Mouse (Mus musculus): ENCODE data around the gene Fbxl14. TPM values are rescaled to one million over a fixed set of nuclear protein-coding genes. Genes with fewer than 3 reads are reported as not detected.

Gene Fbxl14
- polyA plus RNA-seq, 1 experiment: 37.9 TPM

DNA sequence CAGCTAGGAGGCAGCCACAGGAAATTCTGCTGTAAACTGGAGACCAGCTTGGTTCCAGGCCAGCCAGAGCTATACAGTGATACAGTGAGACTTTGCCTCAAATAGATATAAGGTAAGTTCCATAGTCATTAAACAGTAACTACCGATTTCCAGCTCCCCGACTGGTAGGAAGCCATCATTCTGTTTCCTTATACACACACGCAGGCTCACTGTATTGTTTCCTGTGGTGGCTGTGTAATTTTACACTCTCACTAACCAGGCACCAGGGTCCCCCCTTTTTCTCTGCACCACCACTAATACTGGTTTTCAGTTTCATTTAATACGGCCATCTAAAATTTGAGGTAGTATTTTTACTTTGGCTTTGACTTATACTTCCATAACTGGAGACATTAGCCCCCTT, 5.5 kb upstream of the Fbxl14 start:
- TF ChIP-seq CTCF (IDR thresholded peaks at IDR 0.05; ENCODE audit: low read depth, low read length) (no peak), POLR2A (IDR thresholded peaks at IDR 0.05; ENCODE audit: insufficient read depth, low read length) (no peak), EP300 (IDR thresholded peaks at IDR 0.05; ENCODE audit: insufficient read depth, low read depth, low read length) (no peak)
- no peak overlapping the region for H3K4me3 ChIP-seq (ENCODE audit: low read depth, low read length)
- H3K9me3 ChIP-seq (replicated peaks; ENCODE audit: control insufficient read depth, insufficient read depth, low read length, poor library complexity, severe bottlenecking): no peaks in the 10 kb centered on the region
- H3K4me1 ChIP-seq (ENCODE audit: control insufficient read depth, insufficient read depth, low read length): no peaks in the 10 kb centered on the region
- no peaks in the 10 kb centered on the region for H3K27me3 ChIP-seq (ENCODE audit: control insufficient read depth, insufficient read depth, low read length, poor library complexity, severe bottlenecking)
- no peak overlapping the region for H3K27ac ChIP-seq (ENCODE audit: insufficient read depth, low read length)
- H3K9ac ChIP-seq (ENCODE audit: low read depth, poor library complexity, severe bottlenecking): no peak overlapping the region
- no peaks in the 10 kb centered on the region for H3K36me3 ChIP-seq (ENCODE audit: control insufficient read depth, insufficient read depth, low read length, poor library complexity, severe bottlenecking)

DNA sequence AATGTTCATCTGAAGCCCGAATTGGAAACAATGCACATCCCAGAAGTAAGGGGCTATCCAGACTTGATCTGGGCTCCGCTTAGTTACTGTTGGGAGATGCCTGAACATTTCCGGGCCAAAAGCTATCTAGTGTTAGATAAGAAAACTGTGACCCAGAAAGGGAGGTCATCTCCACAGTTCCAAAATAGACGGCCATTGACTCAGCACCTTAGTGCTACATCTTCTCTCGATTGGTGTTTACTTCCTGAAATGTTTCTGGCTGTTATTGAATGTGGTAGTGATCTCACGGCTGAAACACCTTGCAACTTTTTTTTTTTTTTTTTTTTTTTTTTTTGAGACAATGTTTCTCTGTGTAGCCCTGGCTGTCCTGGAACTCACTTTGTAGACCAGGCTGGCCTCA, 3.5 kb upstream of the Fbxl14 start:
- H3K27me3 ChIP-seq (ENCODE audit: control insufficient read depth, insufficient read depth, low read length, poor library complexity, severe bottlenecking): no peaks in the 10 kb centered on the region
- no peaks in the 10 kb centered on the region for H3K36me3 ChIP-seq (ENCODE audit: control insufficient read depth, insufficient read depth, low read length, poor library complexity, severe bottlenecking)
- H3K27ac ChIP-seq (ENCODE audit: insufficient read depth, low read length): no peak overlapping the region
- no peaks in the 10 kb centered on the region for H3K4me1 ChIP-seq (ENCODE audit: control insufficient read depth, insufficient read depth, low read length)
- no peaks in the 10 kb centered on the region for H3K9me3 ChIP-seq (replicated peaks; ENCODE audit: control insufficient read depth, insufficient read depth, low read length, poor library complexity, severe bottlenecking)
- no peak overlapping the region for H3K4me3 ChIP-seq (ENCODE audit: low read depth, low read length)
- TF ChIP-seq CTCF (IDR thresholded peaks at IDR 0.05; ENCODE audit: low read depth, low read length) (no peak), POLR2A (IDR thresholded peaks at IDR 0.05; ENCODE audit: insufficient read depth, low read length) (no peak), EP300 (IDR thresholded peaks at IDR 0.05; ENCODE audit: insufficient read depth, low read depth, low read length) (no peak)
- no peak overlapping the region for H3K9ac ChIP-seq (ENCODE audit: low read depth, poor library complexity, severe bottlenecking)

DNA sequence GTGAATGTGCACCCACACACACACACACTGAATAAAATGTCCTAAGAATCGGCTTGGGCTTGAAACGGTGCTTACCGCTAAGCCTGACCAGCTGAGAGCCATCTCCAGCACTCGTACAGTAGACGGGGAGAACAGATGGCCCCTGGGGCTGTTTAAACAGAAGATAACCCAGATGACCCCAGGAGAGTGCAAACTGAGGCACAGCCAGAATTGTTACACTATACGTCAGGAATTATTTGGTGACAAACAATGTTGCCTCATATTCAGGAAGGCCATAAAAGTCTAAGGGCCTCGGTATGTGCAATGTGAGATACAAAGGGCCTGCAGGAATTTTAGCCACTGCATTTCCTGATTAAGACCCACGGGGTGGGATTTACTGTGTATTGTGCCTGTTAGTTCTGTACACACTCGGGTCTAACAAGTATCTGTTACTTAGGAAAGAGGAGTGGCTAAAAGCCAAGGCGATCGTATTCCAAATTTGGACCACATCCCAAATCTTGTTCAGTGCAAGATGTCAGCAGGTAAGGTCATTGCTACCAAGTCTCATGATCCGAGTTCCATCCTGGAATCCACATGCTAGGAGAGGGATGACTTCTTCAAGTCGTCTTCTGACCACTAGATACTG, 1.7 kb upstream of the Fbxl14 start:
- Histone ChIP-seq H3K4me1 (ENCODE audit: control insufficient read depth, insufficient read depth, low read length) (no peaks in the 10 kb centered on the region), H3K36me3 (ENCODE audit: control insufficient read depth, insufficient read depth, low read length, poor library complexity, severe bottlenecking) (no peaks in the 10 kb centered on the region), H3K27ac (ENCODE audit: insufficient read depth, low read length) (no peak overlapping the region), H3K9me3 (replicated peaks; ENCODE audit: control insufficient read depth, insufficient read depth, low read length, poor library complexity, severe bottlenecking) (no peaks in the 10 kb centered on the region), H3K9ac (ENCODE audit: low read depth, poor library complexity, severe bottlenecking) (no peak overlapping the region), H3K4me3 (ENCODE audit: low read depth, low read length) (no peak overlapping the region), H3K27me3 (ENCODE audit: control insufficient read depth, insufficient read depth, low read length, poor library complexity, severe bottlenecking) (no peaks in the 10 kb centered on the region)
- no peak for TF ChIP-seq CTCF (IDR thresholded peaks at IDR 0.05; ENCODE audit: low read depth, low read length)
- no peak for TF ChIP-seq EP300 (IDR thresholded peaks at IDR 0.05; ENCODE audit: insufficient read depth, low read depth, low read length)
- TF ChIP-seq POLR2A (IDR thresholded peaks at IDR 0.05; ENCODE audit: insufficient read depth, low read length): no peak

DNA sequence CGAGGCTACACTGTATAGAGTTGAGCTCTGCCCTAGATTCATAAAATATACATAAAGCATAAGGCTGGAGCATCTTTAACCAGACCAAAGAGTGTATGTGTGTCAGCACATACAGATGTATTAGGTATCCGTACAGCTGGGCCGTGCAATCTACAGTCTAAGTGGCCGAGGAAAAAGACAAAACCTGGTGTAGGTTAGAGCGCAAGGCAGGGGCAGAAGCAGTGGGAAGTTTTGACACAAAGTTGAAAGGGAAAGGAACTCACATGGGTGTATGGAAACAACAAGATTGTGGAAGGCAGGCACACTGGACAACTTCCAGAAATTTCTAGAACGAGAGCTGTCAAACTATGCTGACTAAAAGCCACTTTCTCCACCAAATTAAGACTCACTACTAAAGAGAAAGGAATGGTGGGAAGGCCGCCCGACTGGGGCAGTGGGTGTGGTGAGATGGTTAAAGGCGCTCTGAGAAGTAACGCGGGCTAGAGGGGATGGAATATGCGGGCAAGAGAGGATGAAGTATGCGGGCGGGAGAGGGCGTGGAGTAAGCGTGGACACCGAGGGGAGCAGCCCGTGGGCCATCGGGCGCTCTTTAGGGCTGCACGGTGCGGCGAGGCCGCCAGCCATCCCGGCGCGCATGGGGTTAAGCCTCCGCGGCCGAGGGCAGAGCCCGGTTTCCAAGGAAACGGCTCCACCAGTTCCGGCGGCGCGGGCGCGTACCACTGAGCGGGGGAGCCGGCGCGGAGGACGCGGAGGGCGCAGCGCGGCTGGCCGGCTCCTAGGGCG, 717 bp upstream of the Fbxl14 start:
- H3K27ac ChIP-seq (ENCODE audit: insufficient read depth, low read length): peak overlapping the region; percentile 10; the same call in 1 of the 2 replicates
- peak overlapping the region; percentile 80 for H3K4me3 ChIP-seq (ENCODE audit: low read depth, low read length)
- H3K4me1 ChIP-seq (ENCODE audit: control insufficient read depth, insufficient read depth, low read length): no peaks in the 10 kb centered on the region
- H3K36me3 ChIP-seq (ENCODE audit: control insufficient read depth, insufficient read depth, low read length, poor library complexity, severe bottlenecking): no peaks in the 10 kb centered on the region
- TF ChIP-seq EP300 (IDR thresholded peaks at IDR 0.05; ENCODE audit: insufficient read depth, low read depth, low read length): 0 out of 2 replicates have a peak, but pooled peaks have one; percentile 23
- no peak for TF ChIP-seq POLR2A (IDR thresholded peaks at IDR 0.05; ENCODE audit: insufficient read depth, low read length)
- no peaks in the 10 kb centered on the region for H3K27me3 ChIP-seq (ENCODE audit: control insufficient read depth, insufficient read depth, low read length, poor library complexity, severe bottlenecking)
- H3K9ac ChIP-seq (ENCODE audit: low read depth, poor library complexity, severe bottlenecking): peak overlapping the region; percentile 73
- no peaks in the 10 kb centered on the region for H3K9me3 ChIP-seq (replicated peaks; ENCODE audit: control insufficient read depth, insufficient read depth, low read length, poor library complexity, severe bottlenecking)

DNA sequence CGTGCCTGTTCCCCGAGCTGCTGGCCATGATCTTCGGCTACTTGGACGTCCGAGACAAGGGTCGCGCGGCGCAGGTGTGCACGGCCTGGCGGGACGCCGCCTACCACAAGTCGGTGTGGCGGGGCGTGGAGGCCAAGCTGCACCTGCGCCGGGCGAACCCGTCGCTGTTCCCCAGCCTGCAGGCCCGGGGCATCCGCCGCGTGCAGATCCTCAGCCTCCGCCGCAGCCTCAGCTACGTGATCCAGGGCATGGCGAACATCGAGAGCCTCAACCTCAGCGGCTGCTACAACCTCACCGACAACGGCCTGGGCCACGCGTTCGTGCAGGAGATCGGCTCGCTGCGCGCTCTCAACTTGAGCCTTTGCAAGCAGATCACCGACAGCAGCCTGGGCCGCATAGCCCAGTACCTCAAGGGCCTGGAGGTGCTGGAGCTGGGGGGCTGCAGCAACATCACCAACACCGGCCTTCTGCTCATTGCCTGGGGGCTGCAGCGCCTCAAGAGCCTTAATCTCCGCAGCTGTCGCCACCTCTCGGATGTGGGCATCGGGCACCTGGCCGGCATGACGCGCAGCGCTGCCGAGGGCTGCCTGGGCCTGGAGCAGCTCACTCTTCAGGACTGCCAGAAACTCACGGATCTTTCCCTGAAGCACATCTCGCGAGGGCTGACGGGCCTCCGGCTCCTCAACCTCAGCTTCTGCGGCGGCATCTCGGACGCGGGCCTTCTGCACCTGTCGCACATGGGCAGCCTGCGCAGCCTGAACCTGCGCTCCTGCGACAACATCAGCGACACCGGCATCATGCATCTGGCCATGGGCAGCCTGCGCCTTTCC, 623 bp downstream of the Fbxl14 start:
- Histone ChIP-seq H3K36me3 (ENCODE audit: control insufficient read depth, insufficient read depth, low read length, poor library complexity, severe bottlenecking) (no peaks in the 10 kb centered on the region), H3K27ac (ENCODE audit: insufficient read depth, low read length) (no peak overlapping the region), H3K4me3 (ENCODE audit: low read depth, low read length) (peak overlapping the region; percentile 82), H3K4me1 (ENCODE audit: control insufficient read depth, insufficient read depth, low read length) (no peaks in the 10 kb centered on the region), H3K9me3 (replicated peaks; ENCODE audit: control insufficient read depth, insufficient read depth, low read length, poor library complexity, severe bottlenecking) (no peaks in the 10 kb centered on the region), H3K27me3 (ENCODE audit: control insufficient read depth, insufficient read depth, low read length, poor library complexity, severe bottlenecking) (no peaks in the 10 kb centered on the region), H3K9ac (ENCODE audit: low read depth, poor library complexity, severe bottlenecking) (peak overlapping the region; percentile 73)
- TF ChIP-seq EP300 (IDR thresholded peaks at IDR 0.05; ENCODE audit: insufficient read depth, low read depth, low read length) (no peak), CTCF (IDR thresholded peaks at IDR 0.05; ENCODE audit: low read depth, low read length) (no peak), POLR2A (IDR thresholded peaks at IDR 0.05; ENCODE audit: insufficient read depth, low read length) (no peak)
